Mouse (Mus musculus): Measurements from ENCODE around the gene Olfr1170. TPM values are rescaled to one million over a fixed set of nuclear protein-coding genes. Genes with fewer than 3 reads are reported as not detected.

Olfr1170 gene
- total RNA-seq (2021), result not detected

- DNase-seq, result no peak
- intact Hi-C loops (cut with DNase I), result no loop called here
These were observed at the start of gene Olfr1170 for GRCm38 (mm10) chr2:88228234-88228633. TSS of gene Olfr1170 (minus strand) at chr2:88228334.

GRCm38 (mm10) chr2:88220784-88221183 is 7.3 kb downstream of the Olfr1170 start:
- DNase-seq, result no peak
- intact Hi-C loops (cut with DNase I), result no loop called here

GRCm38 (mm10) chr2:88181580-88181979 is 46.6 kb downstream of the Olfr1170 start, which contains the start of gene Olfr1168:
TSS of gene Olfr1168 (plus strand) at chr2:88181880.
- no peak for DNase-seq
- intact Hi-C loops (cut with DNase I), result no loop called here

Other genes with a start within 250 kb of the Olfr1170 start
- gene Olfr1158, start 238.2 kb downstream of the Olfr1170 start, total RNA-seq (2021), result not detected
- not detected for gene Olfr1160, start 220.1 kb downstream of the Olfr1170 start, total RNA-seq (2021)
- gene Olfr1161, start 205.6 kb downstream of the Olfr1170 start, total RNA-seq (2021), result not detected
- not detected for gene Olfr73, start 190.6 kb downstream of the Olfr1170 start, total RNA-seq (2021)
- not detected for gene Olfr1162, start 177.2 kb downstream of the Olfr1170 start, total RNA-seq (2021)
- gene Olfr1163, start 156.5 kb downstream of the Olfr1170 start, total RNA-seq (2021), result not detected
- gene Olfr1164, start 134.4 kb downstream of the Olfr1170 start, total RNA-seq (2021), result not detected
- gene Olfr1166, start 100.1 kb downstream of the Olfr1170 start, total RNA-seq (2021), result not detected
- gene Olfr1167, start 73.1 kb downstream of the Olfr1170 start, total RNA-seq (2021), result not detected
- not detected for gene Olfr1168, start 46.5 kb downstream of the Olfr1170 start, total RNA-seq (2021)
- under 1 TPM in 1 of 2 experiments, not detected in 1; 0.05 TPM for gene Olfr1173, start 51.5 kb upstream of the Olfr1170 start, total RNA-seq (2021)
- not detected for gene Olfr1174-ps, start 86.8 kb upstream of the Olfr1170 start, total RNA-seq (2021)
- gene Olfr1175-ps, start 98.9 kb upstream of the Olfr1170 start, total RNA-seq (2021), result not detected
- not detected for gene Olfr1176, start 108.4 kb upstream of the Olfr1170 start, total RNA-seq (2021)
- not detected for gene Olfr1177-ps, start 118.2 kb upstream of the Olfr1170 start, total RNA-seq (2021)
- not detected for gene Olfr1178, start 158.7 kb upstream of the Olfr1170 start, total RNA-seq (2021)
- not detected for gene Olfr1179, start 178.1 kb upstream of the Olfr1170 start, total RNA-seq (2021)
- not detected for gene Olfr1180, start 190.8 kb upstream of the Olfr1170 start, total RNA-seq (2021)
- gene Olfr1181, start 197.8 kb upstream of the Olfr1170 start, total RNA-seq (2021), result not detected
- gene Gm13757, start 220.8 kb upstream of the Olfr1170 start, total RNA-seq (2021), result not detected
- gene Olfr1183, start 226.5 kb upstream of the Olfr1170 start, total RNA-seq (2021), result not detected